Mouse (Mus musculus) G1E (cell line): Measurements from ENCODE around the gene Robo2.

Source experiments
- CTCF ChIP-seq: IDR thresholded peaks from 2 replicates; pipeline ENCODE4 v1.5.1; 2012; ENCODE audit warnings: low read depth, low read length, inconsistent platforms, mixed read lengths
- GATA1 ChIP-seq: IDR thresholded peaks from 2 replicates; pipeline ENCODE4 v1.6.1; 2012; ENCODE audit warnings: borderline replicate concordance, low read length, inconsistent platforms, mixed read lengths
- GATA2 ChIP-seq: IDR thresholded peaks from 2 replicates; pipeline ENCODE4 v1.6.1; 2012; ENCODE audit warnings: low read depth, low read length, inconsistent platforms, borderline replicate concordance
- POLR2AphosphoS5 ChIP-seq: IDR thresholded peaks from 2 replicates; pipeline ENCODE4 v1.6.1; 2012; ENCODE audit warnings: low read depth, low read length, inconsistent platforms; ENCODE audit not compliant: insufficient replicate concordance
- TAL1 ChIP-seq: conservative IDR thresholded peaks from 2 replicates; pipeline ENCODE4 v1.6.1; 2012; ENCODE audit warnings: low read depth, low read length, inconsistent platforms, mixed read lengths

GRCm38 (mm10) chr16:74237411-74237930 is 174.2 kb downstream of the Robo2 start:
- TF ChIP-seq TAL1, result no peak
- no peak for TF ChIP-seq GATA2
- TF ChIP-seq GATA1, result no peak
- no peak for TF ChIP-seq CTCF
- TF ChIP-seq POLR2AphosphoS5, result no peak
